Mouse (Mus musculus) G1E (cell line): ENCODE measurements at regions not wholly inside any gene's neighbourhood (a gene's known extent, or its start where the extent isn't known, plus 50 kb on each side); places are given as distances from the start of the nearest gene placed in this dataset.

Experiments used
- ATAC-seq: 2 replicates; pipeline ENCODE4 v1.8.0; 2016; ENCODE audit warnings: mild to moderate bottlenecking; ENCODE audit not compliant: insufficient number of reproducible peaks, poor library complexity, low FRiP score, severe bottlenecking; ENCODE audit errors: extremely low read depth
- DNase-seq: peaks from one replicate; pipeline ENCODE4 v3.0.0; 2012; ENCODE audit warnings: low spot score
- H3K27me3 ChIP-seq: 2 replicates; pipeline ENCODE4 v1.6.1; 2012; ENCODE audit warnings: mild to moderate bottlenecking, low read length, inconsistent platforms; ENCODE audit not compliant: insufficient read depth
- H3K36me3 ChIP-seq: replicated peaks from 2 replicates; pipeline ENCODE3; 2012; ENCODE audit warnings: mild to moderate bottlenecking, inconsistent platforms
- H3K4me1 ChIP-seq: 2 replicates; pipeline ENCODE4 v1.6.1; 2012; ENCODE audit warnings: low read depth, low read length, inconsistent platforms, mixed read lengths; ENCODE audit not compliant: insufficient read depth
- H3K4me3 ChIP-seq: 2 replicates; pipeline ENCODE4 v1.5.1; 2012; ENCODE audit warnings: low read depth, mild to moderate bottlenecking, inconsistent platforms, low read length, moderate library complexity, mixed read lengths
- H3K9me3 ChIP-seq: replicated peaks from 2 replicates; pipeline ENCODE4 v1.6.1; 2012; ENCODE audit warnings: inconsistent platforms
- CTCF ChIP-seq: IDR thresholded peaks from 2 replicates; pipeline ENCODE4 v1.5.1; 2012; ENCODE audit warnings: low read depth, low read length, inconsistent platforms, mixed read lengths
- GATA1 ChIP-seq: IDR thresholded peaks from 2 replicates; pipeline ENCODE4 v1.6.1; 2012; ENCODE audit warnings: borderline replicate concordance, low read length, inconsistent platforms, mixed read lengths
- GATA2 ChIP-seq: IDR thresholded peaks from 2 replicates; pipeline ENCODE4 v1.6.1; 2012; ENCODE audit warnings: low read depth, low read length, inconsistent platforms, borderline replicate concordance
- POLR2AphosphoS5 ChIP-seq: IDR thresholded peaks from 2 replicates; pipeline ENCODE4 v1.6.1; 2012; ENCODE audit warnings: low read depth, low read length, inconsistent platforms; ENCODE audit not compliant: insufficient replicate concordance
- TAL1 ChIP-seq: conservative IDR thresholded peaks from 2 replicates; pipeline ENCODE4 v1.6.1; 2012; ENCODE audit warnings: low read depth, low read length, inconsistent platforms, mixed read lengths

DNA sequence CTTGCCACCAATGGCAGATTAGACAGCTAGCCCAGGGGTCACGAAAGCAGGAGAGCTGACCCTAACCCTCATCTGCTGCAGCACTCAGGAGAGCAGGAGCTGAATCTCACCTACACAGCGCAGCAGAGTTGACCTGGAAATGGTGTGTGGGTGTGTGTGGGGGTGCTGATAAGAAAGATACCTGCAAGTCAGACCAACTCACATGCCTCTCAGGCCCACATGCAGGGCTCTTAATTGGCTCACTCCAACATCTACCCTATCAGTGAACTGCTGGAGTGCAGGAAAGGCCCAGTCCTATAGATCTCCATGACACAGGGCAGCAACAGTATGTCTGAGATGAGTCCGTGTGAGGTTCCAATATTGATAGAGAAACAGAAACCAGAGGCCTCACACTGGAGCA is 355.7 kb downstream of the Ccser2 start:
- no peak for DNase-seq
- ATAC-seq: no peak
- TF ChIP-seq POLR2AphosphoS5: no peak
- TF ChIP-seq GATA2: no peak
- no peak for TF ChIP-seq TAL1
- no peaks in the 10 kb centered on the region for H3K9me3 ChIP-seq
- peaks cover 18% of the 10 kb centered on the region for H3K4me1 ChIP-seq
- no peaks in the 10 kb centered on the region for H3K27me3 ChIP-seq
- H3K36me3 ChIP-seq: no peaks in the 10 kb centered on the region
- no peak overlapping the region for H3K4me3 ChIP-seq

- no peaks in the 10 kb centered on the region for H3K4me1 ChIP-seq
- H3K9me3 ChIP-seq: no peaks in the 10 kb centered on the region
- no peaks in the 10 kb centered on the region for H3K27me3 ChIP-seq
- H3K36me3 ChIP-seq: no peaks in the 10 kb centered on the region
- ATAC-seq (no peak), DNase-seq (peak; percentile 1)
- H3K4me3 ChIP-seq: no peak overlapping the region
- TF ChIP-seq TAL1 (no peak), GATA2 (no peak), POLR2AphosphoS5 (no peak)
Measured at GRCm38 (mm10) chr14:36584065-36584635, 384.4 kb downstream of the Ccser2 start.

DNA sequence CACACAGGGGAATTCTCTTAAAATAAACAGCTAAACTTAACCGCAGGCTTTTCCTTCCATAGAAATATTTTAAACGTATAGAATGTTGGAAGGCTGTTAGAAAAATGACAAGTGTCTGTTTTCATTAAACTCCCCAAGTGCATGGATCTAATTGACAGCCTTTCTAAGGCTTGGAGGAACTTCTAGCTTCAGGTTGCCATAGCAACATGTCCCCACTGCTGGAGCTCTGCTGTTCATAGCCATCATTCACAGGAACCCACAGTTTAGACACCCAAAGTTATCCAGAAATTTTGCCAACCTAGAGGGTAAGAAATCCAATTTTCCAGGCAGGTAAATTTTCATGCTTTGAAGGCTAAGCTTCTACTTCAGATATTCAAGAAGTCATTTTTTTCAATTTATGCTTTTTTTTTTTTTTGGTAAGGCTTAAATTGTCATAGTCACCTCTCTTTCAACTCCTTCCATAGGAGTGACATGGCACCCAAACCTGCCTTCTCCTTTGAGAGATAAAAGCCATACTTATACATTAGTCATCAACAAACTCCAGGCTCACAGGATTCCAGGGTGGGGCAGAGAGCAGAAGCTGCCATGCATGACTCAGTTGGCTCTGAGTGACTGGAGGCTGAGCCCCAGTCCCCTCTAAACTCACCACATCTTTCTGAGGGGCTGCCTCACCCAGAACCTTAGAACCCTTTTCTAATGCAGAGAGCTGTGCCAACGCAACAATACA is 385.1 kb downstream of the Ccser2 start:
- DNase-seq (no peak), ATAC-seq (no peak)
- TF ChIP-seq TAL1 (no peak), CTCF (no peak), GATA2 (no peak), GATA1 (no peak), POLR2AphosphoS5 (no peak)
- Histone ChIP-seq H3K4me3 (no peak overlapping the region), H3K36me3 (no peaks in the 10 kb centered on the region), H3K27me3 (no peaks in the 10 kb centered on the region), H3K4me1 (no peaks in the 10 kb centered on the region), H3K9me3 (no peaks in the 10 kb centered on the region)

GRCm38 (mm10) chr14:36563229-36563865 is 405.2 kb downstream of the Ccser2 start:
- ATAC-seq: no peak
- no peaks in the 10 kb centered on the region for H3K36me3 ChIP-seq
- no peaks in the 10 kb centered on the region for H3K27me3 ChIP-seq
- DNase-seq: no peak
- no peak overlapping the region for H3K4me3 ChIP-seq
- no peaks in the 10 kb centered on the region for H3K9me3 ChIP-seq
- no peaks in the 10 kb centered on the region for H3K4me1 ChIP-seq
- TF ChIP-seq GATA1 (no peak), TAL1 (no peak), GATA2 (no peak), CTCF (no peak), POLR2AphosphoS5 (no peak)

DNA sequence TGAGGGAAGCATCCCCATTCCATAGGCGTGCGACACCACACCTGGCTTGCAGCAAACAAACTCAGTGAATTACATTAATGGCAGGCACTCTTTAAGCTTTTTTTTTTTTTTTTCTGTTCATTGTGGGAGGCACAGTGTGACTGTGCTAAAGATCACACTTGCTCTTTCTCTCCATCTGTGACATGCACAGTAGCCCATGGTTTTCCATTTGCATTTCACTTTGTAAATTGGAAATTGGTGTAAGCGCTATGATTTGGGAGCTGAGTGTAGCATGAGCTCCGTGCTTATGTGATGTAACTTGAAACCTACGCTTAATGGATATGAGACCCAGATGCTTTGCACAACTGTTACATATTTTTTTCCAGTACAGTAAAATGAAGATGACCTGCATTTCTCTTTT is 431.2 kb downstream of the Ccser2 start:
- no peaks in the 10 kb centered on the region for H3K27me3 ChIP-seq
- H3K9me3 ChIP-seq: no peaks in the 10 kb centered on the region
- TF ChIP-seq GATA1 (no peak), POLR2AphosphoS5 (no peak), TAL1 (no peak), CTCF (no peak), GATA2 (no peak)
- no peaks in the 10 kb centered on the region for H3K36me3 ChIP-seq
- H3K4me1 ChIP-seq: no peaks in the 10 kb centered on the region
- DNase-seq (no peak), ATAC-seq (no peak)
- no peak overlapping the region for H3K4me3 ChIP-seq

- DNase-seq (no peak), ATAC-seq (no peak)
- no peak for TF ChIP-seq POLR2AphosphoS5
- TF ChIP-seq GATA1: no peak
- TF ChIP-seq CTCF: no peak
- TF ChIP-seq GATA2: no peak
- TF ChIP-seq TAL1: no peak
- Histone ChIP-seq H3K27me3 (no peaks in the 10 kb centered on the region), H3K4me1 (no peaks in the 10 kb centered on the region), H3K9me3 (no peaks in the 10 kb centered on the region), H3K4me3 (no peak overlapping the region), H3K36me3 (no peaks in the 10 kb centered on the region)
Measured at GRCm38 (mm10) chr14:36527310-36527709, 432.6 kb downstream of the 4930474N05Rik start.
